ENCODE assay signal across 9 mouse cellular contexts in the genomic region with DNA sequence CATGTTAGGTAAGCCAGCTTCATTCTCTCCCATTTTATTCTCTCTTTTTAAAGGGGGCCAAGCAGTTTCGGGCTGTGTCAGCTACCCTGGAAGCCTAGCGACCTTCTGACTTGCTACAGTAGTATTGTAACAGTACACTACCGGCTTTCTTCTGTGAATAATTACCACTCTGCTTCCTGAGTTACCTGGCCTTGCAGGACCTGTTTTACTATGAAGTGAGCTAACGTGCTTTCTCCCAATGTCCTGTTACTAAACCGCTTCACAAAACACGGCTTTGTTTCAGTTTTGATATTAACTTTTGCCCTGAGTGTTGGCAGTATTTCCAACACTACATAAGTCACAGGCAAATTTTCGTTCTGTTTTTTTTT.
DNase-seq lines count a peak whose midpoint lies in the region; ATAC-seq lines count a peak whose summit lies in the region.
"Had no signal": no experiment of that assay in that cellular context is flagged by ENCODE, and none has a peak within 500 bp of the region (broad histone marks: within the 10 kb centered on the region; RNA-seq: fewer than 3 reads in every experiment).

No protein-coding gene starts in this region.

- H3K4me1 ChIP-seq in heart, embryonic 13.5 days: peaks cover 9% of the 10 kb centered on the region; the same call in 1 of the 2 replicates
- H3K4me1 ChIP-seq in embryonic facial prominence, embryonic 14.5 days (ENCODE audit: control insufficient read depth, insufficient read depth, low read length): no peaks in the 10 kb centered on the region; the same call in 1 of the 2 replicates

- ATAC-seq in heart, embryonic 13.5 days (ENCODE audit: extremely low read depth, insufficient number of reproducible peaks, low FRiP score, low TSS enrichment): no peak
- peak; percentile 75; the same call in 1 of the 2 replicates for ATAC-seq in embryonic facial prominence, embryonic 14.5 days (ENCODE audit: low read depth)

- no peak overlapping the region for H3K9ac ChIP-seq in heart, embryonic 13.5 days
- no peak overlapping the region for H3K9ac ChIP-seq in embryonic facial prominence, embryonic 14.5 days (ENCODE audit: low read depth, low read length)

- no peaks in the 10 kb centered on the region for H3K27me3 ChIP-seq in heart, embryonic 13.5 days (replicated peaks)
- H3K27me3 ChIP-seq in embryonic facial prominence, embryonic 14.5 days (replicated peaks; ENCODE audit: control insufficient read depth, insufficient read depth, low read length): no peaks in the 10 kb centered on the region

- no peaks in the 10 kb centered on the region for H3K9me3 ChIP-seq in heart, embryonic 13.5 days
- no peaks in the 10 kb centered on the region for H3K9me3 ChIP-seq in embryonic facial prominence, embryonic 14.5 days (ENCODE audit: control insufficient read depth, low read length)

- intact Hi-C loops in heart, postnatal 25 days (cut with DNase I): no loop called here

- WGBS in heart, embryonic 13.5 days: 58% methylated on average over 7 of the region's 7 CpGs
- 43% methylated on average over 7 of the region's 7 CpGs for WGBS in embryonic facial prominence, embryonic 14.5 days

- H3K4me3 ChIP-seq in heart, embryonic 13.5 days: peak overlapping the region; percentile 29; the same call in 1 of the 2 replicates
- H3K4me3 ChIP-seq in embryonic facial prominence, embryonic 14.5 days (ENCODE audit: low read depth, low read length): peak overlapping the region; percentile 13; the same call in 1 of the 2 replicates

- peak overlapping the region; percentile 57 for H3K4me2 ChIP-seq in heart, embryonic 13.5 days
- peak overlapping the region; percentile 37 for H3K4me2 ChIP-seq in embryonic facial prominence, embryonic 14.5 days (ENCODE audit: low read depth, low read length)

- H3K27ac ChIP-seq in heart, embryonic 13.5 days (replicated peaks): peak overlapping the region; percentile 29; the same call in 1 of the 2 replicates
- no peak overlapping the region for H3K27ac ChIP-seq in embryonic facial prominence, embryonic 14.5 days (replicated peaks; ENCODE audit: low read depth, low read length)

- no peak for DNase-seq in heart, postnatal 25 days (ENCODE audit: low spot score)
- DNase-seq in embryonic facial prominence, embryonic 14.5 days (ENCODE audit: low spot score): peak; percentile 68
- DNase-seq in kidney, postnatal 36 days: peak; percentile 21 to 35
- peak; percentile 2 for DNase-seq in lung, postnatal 10 days
- no peak for DNase-seq in ovary, postnatal 10 days (ENCODE audit: low spot score)
- DNase-seq in right cerebral cortex, postnatal 25 days: no peak
- no peak for DNase-seq in gastrocnemius, adult 8-10 months (ENCODE audit: low spot score in 2 of 2)
- DNase-seq: midbrain, embryonic 14.5 days had no signal

- H3K36me3 ChIP-seq in heart, embryonic 13.5 days: no peaks in the 10 kb centered on the region
- H3K36me3 ChIP-seq in embryonic facial prominence, embryonic 14.5 days (ENCODE audit: control insufficient read depth, insufficient read depth, low read length): no peaks in the 10 kb centered on the region

Comparison
In these comparisons a context has a peak if more than half of its experiments do, and no peak if none do; other contexts are left out.
1. DNase-seq: peak in embryonic facial prominence, embryonic 14.5 days (single experiment), kidney, postnatal 36 days (2 of 2) and lung, postnatal 10 days (single experiment); none in heart, postnatal 25 days (single experiment), ovary, postnatal 10 days (single experiment), right cerebral cortex, postnatal 25 days (single experiment) and gastrocnemius, adult 8-10 months (0 of 2).